Mouse (Mus musculus): Measurements from ENCODE around the gene Emc3.
A peak's percentile ranks its signal among the peaks of the same experiment; 100 is the strongest.

Emc3 gene

GRCm38 (mm10) chr6:113495071-113495675 is 36.3 kb downstream of the Emc3 start:
- DNase-seq (ENCODE audit: low spot score in 2 of 2), result peak; percentile 47 to 49

DNA sequence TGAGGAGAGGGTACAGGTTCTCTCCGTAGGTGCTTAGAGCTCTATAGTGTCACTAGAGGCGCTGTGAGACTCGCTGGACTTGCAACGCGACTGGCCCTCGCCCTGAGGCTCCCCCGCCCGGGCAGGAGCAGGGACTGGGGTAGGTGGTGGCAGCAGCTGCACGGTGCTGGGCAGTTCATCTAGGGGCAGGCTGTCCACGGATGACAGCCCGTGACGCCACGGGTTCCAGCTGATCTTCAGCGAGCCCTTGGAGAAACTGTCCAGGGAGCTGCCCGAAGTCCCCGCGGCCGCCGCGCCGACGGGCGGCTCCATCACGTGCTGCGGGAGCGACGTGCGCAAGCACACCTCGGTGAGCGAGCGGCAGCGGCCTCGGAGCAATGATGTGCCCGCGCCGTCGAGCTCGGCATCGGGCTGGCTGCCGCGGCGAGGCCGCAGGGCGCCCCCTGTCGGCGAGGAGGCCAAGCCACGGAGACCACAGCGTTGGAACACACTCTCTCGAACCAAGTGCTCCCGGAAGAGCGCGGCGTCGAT is 37.1 kb downstream of the Emc3 start:
- DNase-seq (ENCODE audit: low spot score in 2 of 2), result peak; percentile 76 to 80

GRCm38 (mm10) chr6:113492101-113492864 is 39.2 kb downstream of the Emc3 start:
- DNase-seq (ENCODE audit: low spot score in 2 of 2), result peak in 1 of 2 experiments; percentile 61

GRCm38 (mm10) chr6:113489410-113489809 is 42.0 kb downstream of the Emc3 start:
- no peak for DNase-seq (ENCODE audit: low spot score in 2 of 2)

- no peak for DNase-seq (ENCODE audit: low spot score in 2 of 2)
These were observed 44.3 kb downstream of the Emc3 start for GRCm38 (mm10) chr6:113487125-113487576.

DNA sequence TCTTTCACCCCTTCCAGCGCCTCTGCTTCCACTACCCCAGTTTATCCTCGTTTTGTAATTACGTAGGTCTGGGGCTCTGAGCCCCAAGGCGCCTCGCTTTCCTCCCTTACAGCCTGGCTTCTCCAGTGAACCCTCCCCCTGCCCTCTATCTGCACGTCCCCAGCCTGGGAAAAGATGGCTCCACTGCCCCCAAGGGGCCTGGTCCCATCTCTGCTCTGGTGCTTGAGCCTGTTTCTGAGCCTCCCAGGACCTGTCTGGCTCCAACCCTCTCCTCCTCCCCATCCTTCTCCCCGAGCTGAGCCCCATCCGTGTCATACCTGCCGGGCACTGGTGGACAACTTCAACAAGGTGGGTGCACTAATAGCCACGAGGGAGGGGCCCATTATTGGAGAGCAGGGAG is 47.7 kb downstream of the Emc3 start:
- peak in 1 of 2 experiments; percentile 48 for DNase-seq (ENCODE audit: low spot score in 2 of 2)

GRCm38 (mm10) chr6:113483100-113483615 is 48.3 kb downstream of the Emc3 start, which contains the start of gene Creld1:
Gene Creld1 (plus strand): TSS chr6:113483297.
- DNase-seq (ENCODE audit: low spot score in 2 of 2), result peak; percentile 97 to 98

GRCm38 (mm10) chr6:113482477-113483099 is 48.9 kb downstream of the Emc3 start:
- DNase-seq (ENCODE audit: low spot score in 2 of 2), result peak in 1 of 2 experiments; percentile 66

- DNase-seq (ENCODE audit: low spot score in 2 of 2), result peak in 1 of 2 experiments; percentile 40
These were observed 50.7 kb downstream of the Emc3 start for GRCm38 (mm10) chr6:113480555-113481373.

DNA sequence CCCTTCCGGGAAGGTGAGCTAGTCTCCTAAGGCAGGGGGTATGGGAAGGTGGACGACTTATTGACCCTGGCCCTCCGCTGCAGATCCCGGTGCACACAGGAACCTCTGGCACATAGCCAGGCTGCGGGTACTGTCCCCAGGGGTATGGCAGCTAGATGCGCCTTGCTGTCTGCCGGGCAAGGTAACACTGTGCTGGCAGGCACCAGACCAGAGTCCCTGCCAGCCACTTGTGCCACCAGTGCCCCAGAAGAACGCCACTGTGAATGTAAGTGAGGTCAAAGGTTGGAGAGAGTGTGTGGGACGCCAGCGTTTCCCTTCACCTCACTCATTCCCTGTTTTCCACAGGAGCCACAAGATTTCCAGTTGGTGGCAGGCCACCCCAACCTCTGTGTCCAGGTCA is 52.5 kb downstream of the Emc3 start:
- no peak for DNase-seq (ENCODE audit: low spot score in 2 of 2)

DNA sequence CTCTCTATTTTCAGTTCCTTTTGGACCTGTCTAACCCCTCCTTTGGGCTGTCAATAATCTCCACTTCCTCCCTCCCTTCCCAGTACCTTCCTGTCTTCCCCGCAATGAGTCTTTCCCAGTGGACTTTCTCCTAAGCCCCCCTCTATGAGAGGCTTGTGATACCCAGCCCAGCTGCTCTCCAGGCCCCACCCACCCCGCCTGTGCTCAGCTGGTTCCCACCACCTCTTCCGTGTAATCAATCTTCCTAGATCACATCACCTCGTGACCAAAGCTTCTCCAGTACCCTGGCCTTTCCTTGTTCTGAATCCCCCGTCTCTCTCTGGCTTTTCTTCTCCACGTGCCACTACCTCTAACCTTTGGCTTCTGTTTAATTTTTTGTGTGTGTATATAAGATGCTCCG is 54.1 kb downstream of the Emc3 start:
- DNase-seq (ENCODE audit: low spot score in 2 of 2), result no peak

- DNase-seq (ENCODE audit: low spot score in 2 of 2), result no peak
These were observed 57.7 kb downstream of the Emc3 start for GRCm38 (mm10) chr6:113473715-113474114.

DNA sequence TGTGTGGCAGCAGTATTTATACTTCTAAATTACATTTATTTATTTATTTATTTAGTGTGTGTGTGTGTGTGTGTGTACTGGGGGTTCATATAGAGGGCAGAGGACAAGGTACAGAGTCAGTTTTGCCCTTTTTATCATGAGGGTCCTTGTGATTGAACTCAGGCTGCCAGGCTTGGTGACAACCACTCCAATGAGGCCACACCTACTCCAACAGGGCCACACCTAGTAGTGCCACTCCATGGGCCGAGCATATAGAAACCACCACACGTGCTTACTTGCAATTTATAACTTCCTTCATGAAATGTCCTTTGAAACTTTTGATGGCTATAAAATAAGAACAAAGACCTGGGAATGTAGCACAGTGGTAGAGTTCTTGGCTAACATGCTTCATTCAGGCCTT is 58.2 kb downstream of the Emc3 start:
- no peak for DNase-seq (ENCODE audit: low spot score in 2 of 2)

GRCm38 (mm10) chr6:113472061-113472460 is 59.4 kb downstream of the Emc3 start:
- no peak for DNase-seq (ENCODE audit: low spot score in 2 of 2)

GRCm38 (mm10) chr6:113471297-113471936 is 60.0 kb downstream of the Emc3 start, which contains the start of gene Il17rc:
Gene Il17rc (plus strand): TSS chr6:113471427.
- DNase-seq (ENCODE audit: low spot score in 2 of 2), result no peak

- DNase-seq (ENCODE audit: low spot score in 2 of 2), result peak; percentile 75 to 84
These were observed 62.0 kb downstream of the Emc3 start for GRCm38 (mm10) chr6:113469432-113469831.

- peak; percentile 60 to 76 for DNase-seq (ENCODE audit: low spot score in 2 of 2)
These were observed 62.4 kb downstream of the Emc3 start for GRCm38 (mm10) chr6:113469021-113469420.

- DNase-seq (ENCODE audit: low spot score in 2 of 2), result no peak
These were observed 62.9 kb downstream of the Emc3 start for GRCm38 (mm10) chr6:113468512-113468911.

GRCm38 (mm10) chr6:113465602-113466001 is 65.8 kb downstream of the Emc3 start:
- DNase-seq (ENCODE audit: low spot score in 2 of 2), result no peak

Measured in right cerebral cortex, postnatal 10 days (tissue).